In the genomic region with DNA sequence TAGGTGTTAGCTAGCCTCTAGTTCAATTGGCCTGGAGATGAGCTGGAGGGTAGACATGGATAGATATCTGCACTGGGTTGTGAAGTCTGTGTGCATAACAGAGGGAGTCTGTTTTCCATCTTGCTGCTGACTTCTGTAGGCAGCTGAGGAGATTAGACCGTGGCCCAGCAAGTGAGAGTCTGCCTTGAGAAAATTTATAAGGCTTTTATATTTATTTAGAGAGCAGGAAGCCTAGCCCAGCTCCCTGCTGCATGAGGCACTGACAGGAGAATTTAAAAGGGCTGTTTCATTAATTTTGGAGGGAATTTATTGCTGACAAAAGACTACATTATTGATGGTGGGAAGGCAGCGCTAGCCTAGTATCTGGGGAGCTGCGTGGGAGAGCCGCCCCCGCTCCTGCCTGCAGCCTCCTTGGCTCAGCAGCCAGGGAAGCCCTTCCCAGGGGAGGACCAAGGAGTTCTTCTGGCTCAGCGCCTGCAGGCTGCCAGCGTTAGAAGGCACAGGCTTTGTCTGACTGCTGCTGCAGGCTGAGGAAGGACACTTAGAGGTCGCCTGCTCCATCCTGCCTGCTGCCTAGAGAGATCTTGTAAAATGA, we compare ENCODE assay signal across 8 mouse cellular contexts.
DNase-seq lines count a peak whose midpoint lies in the region; ATAC-seq and TF ChIP-seq lines count a peak whose summit lies in the region.

No protein-coding gene starts in this region.

- peak; percentile 7; the same call in 1 of the 2 replicates for TF ChIP-seq CTCF in midbrain, postnatal 0 days (IDR thresholded peaks at IDR 0.05)
- TF ChIP-seq CTCF in stomach, postnatal 0 days (IDR thresholded peaks at IDR 0.05; ENCODE audit: low read depth) = no peak

- no peaks in the 10 kb centered on the region; the same call in 1 of the 2 replicates for H3K4me1 ChIP-seq in kidney, embryonic 16.5 days (ENCODE audit: insufficient read depth, low read length)
- 0 out of 2 replicates have a peak, but pooled peaks cover 2% of the 10 kb centered on the region for H3K4me1 ChIP-seq in midbrain, postnatal 0 days (ENCODE audit: insufficient read depth, low read length)
- H3K4me1 ChIP-seq in stomach, postnatal 0 days (replicated peaks; ENCODE audit: control insufficient read depth, insufficient read depth) = no peaks in the 10 kb centered on the region

- peak overlapping the region; percentile 36; the same call in 1 of the 2 replicates for H3K27ac ChIP-seq in kidney, embryonic 16.5 days (ENCODE audit: low read length)
- peak overlapping the region; percentile 57 for H3K27ac ChIP-seq in midbrain, postnatal 0 days (ENCODE audit: low read depth, low read length)
- H3K27ac ChIP-seq in stomach, postnatal 0 days (replicated peaks) = no peak overlapping the region

- DNase-seq in kidney, adult 18-20 months = no peak
- peak; percentile 60 to 71 for DNase-seq in cerebellum, postnatal 25 days
- DNase-seq in frontal cortex, postnatal 25 days (ENCODE audit: low spot score in 2 of 2) = peak; percentile 54 to 62
- peak; percentile 70 to 77 for DNase-seq in layer of hippocampus, postnatal 14 days (ENCODE audit: low spot score in 2 of 2)
- DNase-seq in midbrain, postnatal 0 days (ENCODE audit: low spot score) = peak; percentile 92
- DNase-seq in stomach, postnatal 0 days (ENCODE audit: low spot score) = peak; percentile 29
- DNase-seq in T-cell, adult 2 months (ENCODE audit: low spot score) = no peak

- H3K9me3 ChIP-seq in kidney, embryonic 16.5 days (ENCODE audit: low read length) = no peaks in the 10 kb centered on the region
- H3K9me3 ChIP-seq in midbrain, postnatal 0 days (ENCODE audit: low read length) = no peaks in the 10 kb centered on the region
- H3K9me3 ChIP-seq in stomach, postnatal 0 days (ENCODE audit: control insufficient read depth, low read length) = no peaks in the 10 kb centered on the region

- H3K4me3 ChIP-seq in kidney, embryonic 16.5 days (ENCODE audit: low read length) = no peak overlapping the region
- H3K4me3 ChIP-seq in midbrain, postnatal 0 days (ENCODE audit: low read depth, low read length) = peak overlapping the region; percentile 3; the same call in 1 of the 2 replicates
- no peak overlapping the region for H3K4me3 ChIP-seq in stomach, postnatal 0 days (ENCODE audit: low read depth, low read length)

- H3K27me3 ChIP-seq in kidney, embryonic 16.5 days (ENCODE audit: insufficient read depth, low read length) = no peaks in the 10 kb centered on the region
- H3K27me3 ChIP-seq in midbrain, postnatal 0 days (ENCODE audit: insufficient read depth, low read length) = no peaks in the 10 kb centered on the region
- H3K27me3 ChIP-seq in stomach, postnatal 0 days (ENCODE audit: control insufficient read depth, insufficient read depth, low read length) = no peaks in the 10 kb centered on the region

- H3K4me2 ChIP-seq in kidney, embryonic 16.5 days (replicated peaks; ENCODE audit: low read depth, low read length) = peak overlapping the region; percentile 33
- H3K4me2 ChIP-seq in midbrain, postnatal 0 days (ENCODE audit: low read depth, low read length, poor library complexity, severe bottlenecking) = peak overlapping the region; percentile 31
- 0 out of 2 replicates have a peak overlapping the region, but pooled peaks have one; percentile 2 for H3K4me2 ChIP-seq in stomach, postnatal 0 days (replicated peaks; ENCODE audit: low read depth)

- ATAC-seq in kidney, embryonic 16.5 days (ENCODE audit: low FRiP score, low TSS enrichment) = peak; percentile 97
- ATAC-seq in midbrain, postnatal 0 days (ENCODE audit: low FRiP score) = peak; percentile 84
- ATAC-seq in stomach, postnatal 0 days (ENCODE audit: low FRiP score, low TSS enrichment) = 0 out of 2 replicates have a peak, but pooled peaks have one; percentile 35

- 11% methylated on average over 8 of the region's 8 CpGs for WGBS in kidney, embryonic 16.5 days
- 16% methylated on average over 8 of the region's 8 CpGs for WGBS in midbrain, postnatal 0 days
- 28% methylated on average over 8 of the region's 8 CpGs for WGBS in stomach, postnatal 0 days

- TF ChIP-seq EP300 in stomach, postnatal 0 days (optimal IDR thresholded peaks at IDR 0.05) = no peak

- H3K36me3 ChIP-seq in kidney, embryonic 16.5 days (ENCODE audit: insufficient read depth, low read length) = no peaks in the 10 kb centered on the region
- no peaks in the 10 kb centered on the region for H3K36me3 ChIP-seq in midbrain, postnatal 0 days (ENCODE audit: insufficient read depth, low read length)
- H3K36me3 ChIP-seq in stomach, postnatal 0 days (ENCODE audit: control insufficient read depth, insufficient read depth, low read length) = no peaks in the 10 kb centered on the region

- no peak overlapping the region for H3K9ac ChIP-seq in kidney, embryonic 16.5 days (replicated peaks; ENCODE audit: low read length)
- H3K9ac ChIP-seq in midbrain, postnatal 0 days (replicated peaks; ENCODE audit: low read length, poor library complexity, severe bottlenecking) = peak overlapping the region; percentile 24
- no peak overlapping the region for H3K9ac ChIP-seq in stomach, postnatal 0 days (ENCODE audit: low read length)

Comparison
In these comparisons a context has a peak if more than half of its experiments do, and no peak if none do; other contexts are left out.
1. ATAC-seq: peak in every context shown above with its lines; median percentile 97 in kidney, embryonic 16.5 days; 84 in midbrain, postnatal 0 days; 35 in stomach, postnatal 0 days.
2. DNase-seq: peak in cerebellum, postnatal 25 days (2 of 2), frontal cortex, postnatal 25 days (2 of 2), layer of hippocampus, postnatal 14 days (2 of 2), midbrain, postnatal 0 days (single experiment) and stomach, postnatal 0 days (single experiment); none in kidney, adult 18-20 months (single experiment) and T-cell, adult 2 months (single experiment).
3. Peak in every context shown above with its lines, with median percentiles within 50 percentile points of each other: H3K4me2 ChIP-seq.